Mouse (Mus musculus) cerebellum, adult 2 months (tissue): ENCODE measurements around the gene Cerk.

Experiments used
- CTCF ChIP-seq: fragments of 200-500 bp; IDR thresholded peaks from 2 replicates; pipeline ENCODE4 v1.5.1; 2011; ENCODE audit warnings: low read depth, mild to moderate bottlenecking, control low read depth, low read length, moderate library complexity, borderline replicate concordance; ENCODE audit not compliant: insufficient read depth
- POLR2A ChIP-seq: fragments of 200-500 bp; IDR thresholded peaks from 2 replicates; pipeline ENCODE4 v1.6.1; 2011; ENCODE audit warnings: low read length, control low read depth, borderline replicate concordance; ENCODE audit not compliant: insufficient read depth

DNA sequence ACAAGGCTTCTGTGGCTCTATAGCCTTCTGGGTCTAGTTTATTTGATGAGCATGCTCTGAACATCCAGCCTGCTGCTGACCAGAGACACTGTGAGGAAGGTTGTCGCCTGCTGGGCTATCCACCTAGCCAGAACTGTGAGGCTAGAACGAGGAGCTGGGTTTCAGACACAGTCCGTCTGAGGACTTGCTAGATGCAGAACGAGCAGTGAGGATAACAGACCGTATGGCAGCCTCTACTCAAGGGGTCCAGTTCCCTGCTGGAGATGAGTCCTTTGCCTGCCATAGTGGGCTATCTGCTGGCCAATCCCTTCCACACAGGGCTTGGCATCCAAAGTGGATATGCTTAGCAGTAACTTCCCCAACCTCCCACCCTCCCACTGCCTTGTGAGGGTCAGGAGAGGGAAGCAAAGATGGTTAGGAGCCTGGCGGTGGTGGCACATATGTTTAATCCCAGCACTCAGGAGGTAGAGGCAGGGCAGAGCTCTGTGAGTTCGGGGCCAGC is 17.4 kb upstream of the Cerk start:
- TF ChIP-seq CTCF (no peak), POLR2A (no peak)
